Mouse (Mus musculus): ENCODE measurements at regions not wholly inside any gene's neighbourhood (a gene's known extent, or its start where the extent isn't known, plus 50 kb on each side); places are given as distances from the start of the nearest gene placed in this dataset.
A peak's percentile ranks its signal among the peaks of the same experiment; 100 is the strongest.

DNA sequence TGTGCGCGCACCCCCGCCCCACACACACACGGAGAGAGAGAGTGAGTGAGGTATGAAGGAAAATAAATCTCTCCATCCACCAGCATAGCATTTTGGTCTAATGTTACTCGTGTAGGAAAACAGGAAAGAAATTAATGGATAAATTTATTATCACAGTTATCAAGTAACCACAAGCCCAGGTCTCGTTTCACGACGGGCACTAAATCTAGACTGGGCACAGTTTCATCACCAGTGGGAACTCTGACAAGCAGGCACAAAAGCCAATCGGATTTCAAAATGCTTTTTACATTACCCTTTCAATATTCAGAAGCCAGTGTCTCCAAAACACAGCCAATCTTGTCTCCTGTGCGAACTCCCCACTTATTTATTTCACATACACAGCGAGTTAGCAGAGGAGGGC, 244.9 kb upstream of the Lrtm1 start:
- no peak for DNase-seq (ENCODE audit: low spot score in 2 of 2)

DNA sequence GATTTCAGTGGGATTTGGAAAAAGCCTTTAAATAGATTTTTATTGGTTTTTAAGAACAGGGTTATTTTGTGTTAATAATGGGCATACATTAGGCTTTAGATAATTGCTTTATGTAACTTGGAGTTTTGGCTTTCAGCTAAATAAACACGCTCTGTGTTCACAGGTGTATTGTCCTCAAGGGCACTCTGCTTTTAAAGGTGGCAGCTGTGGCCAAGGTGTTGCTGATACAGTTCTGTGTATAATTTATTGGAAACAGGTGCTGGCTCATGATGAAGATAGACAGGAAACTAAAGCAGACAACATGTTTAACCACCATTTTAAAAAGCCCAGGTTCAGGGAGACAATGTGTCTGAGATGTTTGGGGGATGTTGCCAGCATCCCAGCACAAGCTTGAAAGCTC, 242.3 kb upstream of the Lrtm1 start:
- no peak for DNase-seq (ENCODE audit: low spot score in 2 of 2)

DNA sequence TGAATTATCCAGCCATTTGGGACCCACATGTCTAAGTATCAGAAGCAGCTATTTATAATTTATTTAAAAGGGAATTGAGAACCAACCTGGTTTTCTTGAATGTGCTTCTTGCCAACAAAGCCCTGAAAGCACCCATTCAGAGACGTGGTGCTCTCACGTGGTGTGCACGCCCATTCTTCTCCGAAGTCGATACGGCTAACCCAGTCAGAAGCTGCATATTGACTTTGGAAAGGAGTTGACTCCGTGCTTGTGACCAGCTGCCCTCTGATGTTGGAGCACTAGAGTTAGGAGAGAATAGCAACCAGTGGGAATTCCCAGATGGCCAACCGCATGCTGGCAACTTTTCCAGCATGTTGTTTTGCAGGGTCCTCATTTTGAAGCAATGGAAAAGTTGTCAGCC, 240.2 kb upstream of the Lrtm1 start:
- no peak for DNase-seq (ENCODE audit: low spot score in 2 of 2)

DNA sequence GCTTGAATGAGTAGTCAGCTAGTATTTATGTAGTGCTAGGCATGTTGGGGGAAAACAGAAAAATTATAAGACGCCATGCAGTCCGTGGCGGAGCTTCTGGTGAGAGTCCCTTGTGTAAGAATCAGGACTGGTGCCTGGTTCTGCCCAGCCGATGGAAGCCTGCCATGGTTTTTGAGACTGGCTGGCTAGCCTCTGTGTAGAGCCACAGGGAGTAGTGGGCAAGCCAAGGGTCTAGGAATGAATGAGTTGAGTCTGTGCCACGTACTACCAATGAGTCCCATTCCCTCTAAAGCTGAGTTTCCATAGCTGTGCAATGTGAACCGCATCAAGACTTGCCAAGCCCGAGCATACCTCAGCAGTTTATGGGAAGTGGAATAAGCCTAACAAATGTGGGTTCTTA, 236.3 kb upstream of the Lrtm1 start:
- DNase-seq (ENCODE audit: low spot score in 2 of 2): no peak

DNA sequence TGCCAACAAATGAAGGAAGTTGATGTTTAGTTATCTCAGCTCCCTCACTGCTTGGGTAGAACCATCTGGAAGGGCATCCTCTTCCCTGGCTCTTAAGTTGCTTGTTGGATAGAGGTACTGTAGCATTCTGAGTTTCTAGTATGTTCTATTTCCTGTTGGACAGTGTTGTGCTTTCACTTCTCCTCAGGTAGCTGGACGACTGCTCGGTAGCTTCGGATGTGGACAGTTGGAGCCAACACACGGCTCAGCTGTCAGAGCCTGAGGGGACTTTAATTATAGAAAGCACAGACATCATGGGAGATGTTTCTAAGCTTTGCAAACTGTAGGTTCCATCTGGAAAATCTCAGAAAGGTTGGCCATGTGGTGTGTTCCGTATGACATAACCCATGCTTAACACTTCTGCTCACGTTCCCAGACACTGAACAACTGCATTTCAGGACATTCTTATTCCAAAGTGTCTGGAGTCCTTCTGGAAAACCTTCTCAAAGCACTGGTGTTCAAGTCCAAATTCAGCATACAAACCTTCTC, 233.8 kb upstream of the Lrtm1 start:
- no peak for DNase-seq (ENCODE audit: low spot score in 2 of 2)

GRCm38 (mm10) chr14:28798290-28798689, 219.7 kb upstream of the Lrtm1 start:
- no peak for DNase-seq (ENCODE audit: low spot score in 2 of 2)

DNA sequence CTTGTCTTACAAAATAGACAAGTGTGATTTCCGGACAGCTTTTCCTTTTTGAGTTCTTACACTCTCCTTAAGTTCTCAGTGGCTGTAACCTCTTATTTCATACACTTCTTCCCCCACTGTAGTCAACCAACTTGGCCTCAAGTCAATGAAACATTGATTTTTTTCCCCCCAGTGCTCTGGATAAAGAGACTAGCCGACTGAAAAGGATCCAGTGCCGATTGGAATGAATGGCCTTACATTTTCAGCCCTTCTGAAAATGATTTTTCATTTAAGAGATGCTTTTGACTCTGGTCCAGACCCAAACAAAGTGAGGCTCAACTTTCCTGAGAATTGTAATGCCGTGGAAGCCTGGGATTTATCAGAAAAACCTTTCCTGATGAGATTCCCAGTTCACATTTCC, 216.3 kb upstream of the Lrtm1 start:
- no peak for DNase-seq (ENCODE audit: low spot score in 2 of 2)

- DNase-seq (ENCODE audit: low spot score in 2 of 2): no peak
These were observed 215.9 kb upstream of the Lrtm1 start for GRCm38 (mm10) chr14:28802126-28802525.

- DNase-seq (ENCODE audit: low spot score in 2 of 2): no peak
These were observed 209.9 kb upstream of the Lrtm1 start for GRCm38 (mm10) chr14:28808094-28808493.

GRCm38 (mm10) chr14:28809355-28809754, 208.7 kb upstream of the Lrtm1 start:
- no peak for DNase-seq (ENCODE audit: low spot score in 2 of 2)

- no peak for DNase-seq (ENCODE audit: low spot score in 2 of 2)
These were observed 197.0 kb upstream of the Lrtm1 start for GRCm38 (mm10) chr14:28820970-28821369.

GRCm38 (mm10) chr14:28827186-28827585, 190.8 kb upstream of the Lrtm1 start:
- DNase-seq (ENCODE audit: low spot score in 2 of 2): no peak

- DNase-seq (ENCODE audit: low spot score in 2 of 2): no peak
These were observed 180.9 kb upstream of the Lrtm1 start for GRCm38 (mm10) chr14:28837117-28837516.

DNA sequence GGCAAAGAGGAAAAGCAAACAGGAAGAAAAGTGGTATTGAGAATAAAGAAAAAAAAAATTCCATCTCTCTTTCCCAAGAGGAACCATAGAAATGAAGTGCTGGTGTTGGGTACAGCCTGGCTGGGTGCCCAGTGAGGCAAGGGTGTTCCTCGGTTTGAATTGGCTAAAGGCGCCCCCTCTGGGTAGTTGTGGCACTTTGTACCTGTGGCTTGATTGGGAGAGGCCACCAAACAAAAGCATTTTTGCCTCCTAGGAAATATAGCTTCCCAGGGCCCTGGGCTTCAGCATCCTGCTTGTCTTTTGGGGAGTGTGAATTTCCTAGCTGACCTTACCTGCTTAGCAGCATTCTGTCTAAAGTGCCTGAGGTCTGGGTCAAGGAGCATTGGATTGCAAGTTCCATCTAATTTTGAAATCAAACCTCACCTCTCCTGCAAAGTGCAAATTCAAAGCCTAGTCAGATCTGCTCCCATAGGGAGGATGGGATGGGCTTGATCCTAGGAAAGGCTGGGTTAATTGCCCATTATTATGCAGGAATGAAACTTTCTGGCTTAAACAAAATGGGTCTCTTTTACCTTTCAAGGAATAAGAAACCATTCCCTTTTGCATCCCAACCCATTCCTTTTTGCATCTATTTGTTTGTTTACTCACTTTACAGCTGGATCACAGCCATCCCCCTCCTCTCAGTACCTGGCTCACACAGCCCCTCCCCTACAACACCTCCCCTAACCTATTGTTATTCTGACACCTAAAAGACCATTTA, 169.0 kb upstream of the Lrtm1 start:
- DNase-seq (ENCODE audit: low spot score in 2 of 2): peak; percentile 4 to 9
